Mouse (Mus musculus): ENCODE measurements around the gene Sema4g.

The Sema4g gene

DNA sequence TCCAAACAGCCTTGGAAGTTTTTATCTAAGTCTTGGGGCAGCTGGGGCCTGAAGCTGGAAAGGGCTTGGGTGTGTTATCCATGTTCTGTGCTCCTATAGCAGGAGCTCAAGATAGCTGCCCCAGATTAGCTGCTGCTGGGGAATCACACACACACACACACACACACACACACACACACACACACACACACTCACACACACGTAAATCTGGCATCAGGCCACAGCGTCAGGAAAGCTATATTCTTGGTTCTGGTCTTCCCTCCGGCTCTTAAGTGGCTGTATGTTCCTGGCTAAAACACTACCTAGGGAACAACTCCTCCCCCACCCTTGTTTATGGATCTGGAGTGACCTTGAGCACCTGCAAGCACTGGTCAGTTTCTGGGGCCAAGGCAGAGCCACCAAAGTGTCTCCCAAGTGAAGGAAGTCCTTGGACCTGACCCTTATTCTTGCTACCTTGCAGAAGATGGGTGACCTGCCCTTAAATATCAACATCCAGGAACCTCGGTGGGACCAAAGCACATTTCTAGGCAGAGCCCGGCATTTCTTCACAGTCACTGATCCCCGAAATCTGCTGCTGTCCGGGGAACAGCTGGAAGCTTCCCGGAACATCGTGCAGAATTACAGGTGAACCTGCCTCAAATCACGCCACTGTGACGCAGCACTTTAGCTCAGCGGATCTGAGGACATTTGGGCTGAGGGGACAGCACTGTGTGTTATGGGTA, 59.9 kb downstream of the Sema4g start:
- no peak for DNase-seq (ENCODE audit: low spot score)

DNA sequence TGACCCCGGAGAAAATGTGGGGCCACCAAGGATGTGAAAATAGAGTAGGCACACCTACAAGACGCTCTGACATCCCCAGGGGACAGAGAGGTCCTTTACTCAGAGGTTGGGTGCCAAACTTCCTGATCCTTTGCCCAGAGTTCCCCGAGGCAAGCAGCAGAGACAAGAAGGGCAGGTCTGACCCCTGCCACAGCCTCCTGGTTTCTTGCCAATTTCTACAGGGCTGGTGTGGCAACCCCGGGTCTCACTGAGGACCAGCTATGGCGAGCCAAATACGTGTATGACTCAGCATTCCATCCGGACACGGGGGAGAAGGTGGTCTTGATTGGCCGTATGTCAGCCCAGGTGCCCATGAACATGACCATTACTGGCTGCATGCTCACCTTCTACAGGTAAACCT, 60.6 kb downstream of the Sema4g start:
- no peak for DNase-seq (ENCODE audit: low spot score)

Measured in left cerebral cortex, adult 11 months (tissue).